Mouse (Mus musculus) thymus, postnatal 4 days (tissue): Measurements from ENCODE around the gene Jmjd8.
"Not testable (repeated sequence)": the region's sequence is repeated elsewhere in the genome, so short reads cannot be mapped to it uniquely, and the experiment has no call there.

Source experiments
- DNase-seq: peaks from one replicate; pipeline ENCODE4 v3.0.0; 2021

The Jmjd8 gene

DNA sequence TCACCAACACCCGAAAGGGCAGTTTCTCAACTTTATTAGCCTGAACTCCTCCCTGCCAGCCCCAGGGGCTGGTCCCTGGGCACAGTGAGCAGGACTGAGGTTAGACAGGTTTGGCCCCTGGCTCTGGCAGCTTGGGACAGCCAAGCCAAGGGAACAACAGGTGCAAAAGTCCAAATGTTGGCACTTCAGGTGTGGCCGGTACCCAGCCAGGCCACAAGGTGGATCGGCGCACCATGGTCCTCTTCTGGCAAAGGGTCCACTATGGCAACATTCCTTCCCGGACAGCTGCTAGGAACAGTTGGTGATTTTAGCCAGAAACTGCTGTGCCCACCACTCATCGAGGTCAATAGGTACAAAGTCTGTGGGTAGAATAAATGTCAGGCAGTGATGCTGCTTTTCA, 35.0 kb downstream of the Jmjd8 start:
- DNase-seq: no peak

GRCm38 (mm10) chr17:25864311-25864710, 35.6 kb downstream of the Jmjd8 start:
- DNase-seq: no peak

DNA sequence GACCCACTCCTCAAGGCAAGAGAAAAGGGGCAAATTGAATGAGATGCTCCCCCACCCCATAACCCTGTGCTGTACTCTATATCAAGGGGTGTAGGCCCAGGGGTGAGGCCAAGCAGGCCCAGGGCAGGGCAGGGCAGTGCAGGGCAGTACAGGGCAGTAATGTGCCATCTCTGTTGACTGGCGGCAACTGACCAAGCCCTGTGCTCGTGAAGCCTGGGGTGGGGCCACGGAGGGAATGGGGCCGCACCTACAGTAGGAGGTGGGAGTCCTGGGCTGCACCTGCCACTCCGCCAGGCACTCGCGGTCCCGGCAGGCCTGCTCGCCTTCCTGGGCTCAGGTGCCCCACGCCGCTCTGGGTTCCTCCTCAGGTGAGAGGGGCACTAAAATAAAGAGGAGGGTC, 36.6 kb downstream of the Jmjd8 start:
- DNase-seq: no peak

DNA sequence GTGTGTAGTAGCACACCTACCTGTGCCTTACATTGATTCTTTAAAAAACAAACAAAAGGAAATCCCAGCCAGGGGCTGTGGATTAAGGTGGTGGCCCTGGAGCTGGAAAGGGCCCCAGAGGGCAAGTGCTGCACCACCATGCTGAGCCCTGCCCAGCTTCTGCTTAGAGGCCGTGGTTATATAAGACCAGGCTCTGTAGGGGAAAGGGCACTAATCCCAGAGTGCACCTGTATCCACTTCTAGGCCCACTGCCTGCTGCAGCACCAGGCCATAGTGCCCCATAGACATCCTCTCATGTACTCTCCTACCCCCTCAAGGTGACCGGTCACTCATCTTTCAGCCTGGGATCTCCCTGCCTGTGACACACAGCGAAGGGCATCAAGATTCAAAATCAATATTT, 37.5 kb downstream of the Jmjd8 start:
- DNase-seq: no peak

- DNase-seq: peak; percentile 56
These were observed 38.8 kb downstream of the Jmjd8 start for GRCm38 (mm10) chr17:25867509-25867835.

GRCm38 (mm10) chr17:25867836-25868600, 39.4 kb downstream of the Jmjd8 start:
- no peak for DNase-seq

GRCm38 (mm10) chr17:25868601-25869191, 40.0 kb downstream of the Jmjd8 start, which contains the start of gene Mcrip2:
Gene Mcrip2 (minus strand): TSS chr17:25868764.
- DNase-seq: peak; percentile 78

DNA sequence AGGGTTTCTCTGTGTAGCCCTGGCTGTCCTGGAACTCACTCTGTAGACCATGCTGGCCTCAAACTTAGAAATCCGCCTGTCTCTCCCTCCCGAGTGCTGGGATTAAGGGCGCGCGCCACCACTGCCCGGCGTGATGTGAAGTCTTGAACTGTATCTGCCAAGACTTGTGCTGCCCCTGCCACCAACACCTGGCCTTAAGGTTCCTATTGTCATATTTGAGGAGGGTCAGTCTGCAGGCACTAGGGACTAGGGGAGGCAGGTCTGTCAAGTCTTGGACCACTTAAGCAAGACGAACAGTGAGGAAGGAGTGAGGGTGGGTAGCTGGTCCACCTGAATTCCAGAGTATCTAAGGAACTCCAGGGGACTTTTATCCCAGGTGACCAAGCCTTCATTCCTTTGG, 40.8 kb downstream of the Jmjd8 start:
- DNase-seq: no peak

GRCm38 (mm10) chr17:25869954-25870353, 41.3 kb downstream of the Jmjd8 start:
- no peak for DNase-seq

- not testable (repeated sequence) for DNase-seq
These were observed 42.9 kb downstream of the Jmjd8 start for GRCm38 (mm10) chr17:25871566-25871965.

DNA sequence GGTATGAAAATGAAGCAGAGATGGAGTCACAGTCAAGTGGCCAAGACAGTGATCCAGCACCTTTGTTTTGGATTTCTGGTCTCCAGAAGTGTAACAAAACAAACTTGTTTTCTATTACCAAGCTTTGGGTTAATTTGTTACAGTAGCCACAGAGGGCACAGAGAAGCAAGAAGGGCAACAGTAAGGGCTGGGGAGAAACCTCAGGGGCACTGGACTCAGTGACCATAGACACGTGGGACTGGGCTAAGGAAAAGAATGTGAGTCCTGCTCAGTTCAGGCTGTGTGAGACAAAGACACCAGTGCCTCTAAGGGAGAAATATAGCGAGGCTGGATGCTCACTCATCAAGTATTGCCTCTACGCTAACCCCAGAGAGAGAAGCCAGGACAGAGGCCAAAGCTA, 44.0 kb downstream of the Jmjd8 start:
- no peak for DNase-seq

DNA sequence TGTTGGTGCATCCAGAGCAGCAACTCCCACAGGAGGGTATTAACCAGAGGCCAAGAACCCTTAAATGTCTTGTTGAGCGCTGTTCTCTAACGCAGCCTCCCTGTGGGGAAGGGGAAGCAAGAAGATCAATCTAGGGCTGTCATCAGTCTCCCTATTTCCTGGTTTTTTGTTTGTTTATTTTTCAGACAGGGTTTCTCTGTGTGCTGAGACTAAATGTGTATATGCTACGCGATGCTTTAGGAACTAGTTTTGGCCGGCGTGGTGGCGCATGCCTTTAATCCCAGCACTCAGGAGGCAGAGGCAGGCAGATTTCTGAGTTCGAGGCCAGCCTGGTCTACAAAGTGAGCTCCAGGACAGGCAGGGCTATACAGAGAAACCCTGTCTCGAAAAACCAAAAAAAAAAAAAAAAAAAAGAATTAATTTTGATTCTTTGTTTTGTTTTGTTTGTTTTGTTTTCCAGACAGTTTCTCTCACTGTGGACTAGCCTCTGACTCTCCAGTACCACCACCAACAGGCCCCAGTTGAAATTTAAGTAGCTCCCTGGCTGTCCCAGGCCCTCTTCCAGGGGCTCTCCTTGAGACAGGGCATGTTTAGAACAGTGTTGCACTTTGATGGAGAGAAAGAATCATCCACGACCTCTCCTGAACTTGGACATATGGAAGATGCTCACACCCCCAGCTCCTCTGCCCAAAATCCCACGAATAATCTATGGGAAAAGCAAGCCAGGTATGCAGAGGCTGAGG, 44.9 kb downstream of the Jmjd8 start:
- no peak for DNase-seq

GRCm38 (mm10) chr17:25874148-25874720, 45.6 kb downstream of the Jmjd8 start:
- DNase-seq: no peak

- peak; percentile 96 for DNase-seq
These were observed 46.1 kb downstream of the Jmjd8 start, which contains the start of gene Mettl26 for GRCm38 (mm10) chr17:25874721-25875170. Gene Mettl26 (plus strand): TSS chr17:25875074.

DNA sequence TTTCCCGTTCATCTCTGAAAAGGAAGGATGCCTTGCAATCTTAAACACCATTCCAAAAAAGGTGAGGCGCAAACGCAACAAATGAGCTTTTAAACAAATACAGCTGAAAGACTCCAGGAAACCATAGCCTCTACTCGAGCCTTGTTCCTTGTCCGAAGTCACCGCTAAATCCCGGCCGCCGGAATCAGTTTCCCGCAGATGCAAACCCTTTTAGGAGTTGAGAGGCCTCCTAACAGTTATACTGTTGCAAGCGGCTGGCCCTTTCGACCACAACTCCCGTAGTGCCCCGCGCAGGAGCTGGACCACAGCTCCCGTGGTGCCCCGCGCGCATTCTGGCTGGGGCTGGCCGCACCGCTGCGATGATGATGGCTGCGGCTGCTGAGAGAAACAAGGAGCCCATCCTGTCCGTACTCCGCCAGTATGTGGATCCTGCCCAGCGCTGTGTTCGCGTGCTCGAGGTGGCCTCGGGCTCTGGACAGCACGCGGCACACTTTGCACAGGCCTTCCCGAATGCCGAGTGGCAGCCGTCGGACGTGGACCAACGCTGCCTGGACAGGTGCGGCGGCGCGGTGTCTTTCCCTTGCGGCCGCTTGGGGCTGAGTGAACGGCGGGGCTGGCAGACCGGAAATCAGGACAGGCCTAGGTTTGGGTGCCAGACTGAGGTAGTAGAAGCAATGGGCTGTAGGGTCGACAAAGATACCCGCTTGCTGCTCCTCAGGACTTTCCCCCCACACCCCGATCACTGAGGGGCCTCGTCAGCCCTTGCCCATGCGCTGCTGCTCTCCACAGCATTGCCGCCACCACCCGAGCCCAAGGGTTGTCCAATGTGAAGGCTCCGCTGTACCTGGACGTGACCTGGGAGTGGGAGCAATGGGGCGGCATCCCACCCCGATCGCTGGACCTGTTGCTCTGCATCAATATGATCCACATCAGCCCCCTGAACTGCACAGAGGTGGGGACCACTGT, 46.8 kb downstream of the Jmjd8 start:
- DNase-seq: peak; percentile 90

DNA sequence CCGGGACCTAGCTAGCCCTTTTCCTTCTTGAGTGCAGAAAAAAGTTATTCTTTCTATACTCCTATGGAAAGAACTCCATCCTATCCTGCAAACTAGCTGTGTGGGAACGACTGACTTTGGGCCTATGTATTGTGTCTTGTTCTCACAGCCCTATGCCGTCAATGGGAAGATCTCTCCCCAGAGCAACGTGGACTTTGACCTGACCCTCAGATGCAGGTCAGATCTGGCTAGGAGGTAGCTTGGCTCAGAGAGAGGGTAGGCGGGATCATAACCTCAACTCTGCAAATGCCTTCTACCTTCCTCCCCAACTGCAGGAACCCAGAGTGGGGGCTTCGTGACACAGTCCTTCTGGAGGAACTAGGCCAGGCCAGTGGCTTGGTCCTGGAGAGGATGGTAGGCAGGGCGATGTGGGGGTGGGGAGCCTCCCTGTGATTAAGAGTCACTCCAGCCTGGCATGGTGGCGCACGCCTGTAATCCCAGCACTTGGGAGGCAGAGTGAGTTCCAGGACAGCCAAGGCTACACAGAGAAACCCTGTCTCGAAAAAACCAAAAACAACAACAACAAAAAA, 47.8 kb downstream of the Jmjd8 start:
- no peak for DNase-seq

DNA sequence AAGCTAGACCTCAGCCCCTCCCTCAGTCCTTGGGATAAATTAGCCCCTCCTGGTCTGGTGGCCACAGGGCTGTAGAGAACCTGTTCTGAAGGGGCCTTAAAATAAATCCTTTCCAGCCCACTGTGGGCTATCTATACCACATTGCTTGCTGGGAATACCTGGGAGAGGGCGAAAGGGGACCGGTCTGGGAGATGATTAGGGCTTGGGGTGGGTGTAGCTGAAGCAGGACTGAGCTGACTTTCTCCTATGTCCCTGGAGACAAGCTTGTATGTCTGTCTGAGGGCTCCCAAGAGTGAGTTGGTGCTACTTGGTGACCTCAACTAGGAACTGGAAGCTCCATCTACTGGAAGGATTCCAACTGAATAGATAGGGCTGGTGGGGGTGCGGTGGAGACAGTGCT, 48.4 kb downstream of the Jmjd8 start:
- no peak for DNase-seq

DNA sequence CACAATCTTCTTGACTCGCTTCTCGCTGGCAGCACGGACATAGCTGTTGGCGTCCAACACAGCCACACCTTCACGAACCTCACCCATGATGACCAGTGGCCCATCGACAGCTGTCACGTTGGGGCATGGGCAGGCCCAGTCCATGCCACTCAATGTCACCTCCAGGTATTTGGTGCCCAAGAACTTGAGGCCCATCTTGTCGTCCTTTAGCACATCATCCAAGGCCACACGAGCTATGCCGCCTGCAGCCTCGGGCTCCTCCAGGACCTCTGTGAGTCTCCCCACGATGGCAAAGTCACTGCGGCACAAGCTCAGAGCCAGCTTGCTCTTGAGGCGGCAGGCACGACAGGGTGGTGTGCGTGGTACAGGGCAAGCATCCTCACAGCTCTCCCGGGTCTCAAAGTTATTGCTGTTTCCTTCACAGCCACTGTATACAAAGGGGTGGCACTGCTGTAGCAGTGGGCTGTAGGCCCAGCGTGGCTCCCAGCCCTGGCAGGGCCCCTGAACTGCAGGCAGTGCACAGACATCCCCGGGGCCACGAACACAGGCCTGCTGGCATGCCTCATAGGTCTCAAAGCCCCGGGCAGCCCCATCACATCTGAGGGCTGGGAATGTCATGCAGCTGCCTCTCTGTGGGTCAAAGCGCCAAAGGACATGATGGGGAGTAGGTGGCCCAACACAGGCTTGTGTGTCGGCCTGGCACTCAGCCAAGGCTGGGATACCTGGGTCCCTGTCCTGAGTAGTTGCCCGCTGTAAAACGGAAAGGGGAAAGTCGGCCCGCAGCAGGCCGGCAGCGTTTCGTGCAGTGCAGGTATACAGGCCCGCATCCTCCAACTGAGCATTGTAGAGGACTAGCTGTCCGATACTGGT, 49.3 kb downstream of the Jmjd8 start:
- no peak for DNase-seq

DNA sequence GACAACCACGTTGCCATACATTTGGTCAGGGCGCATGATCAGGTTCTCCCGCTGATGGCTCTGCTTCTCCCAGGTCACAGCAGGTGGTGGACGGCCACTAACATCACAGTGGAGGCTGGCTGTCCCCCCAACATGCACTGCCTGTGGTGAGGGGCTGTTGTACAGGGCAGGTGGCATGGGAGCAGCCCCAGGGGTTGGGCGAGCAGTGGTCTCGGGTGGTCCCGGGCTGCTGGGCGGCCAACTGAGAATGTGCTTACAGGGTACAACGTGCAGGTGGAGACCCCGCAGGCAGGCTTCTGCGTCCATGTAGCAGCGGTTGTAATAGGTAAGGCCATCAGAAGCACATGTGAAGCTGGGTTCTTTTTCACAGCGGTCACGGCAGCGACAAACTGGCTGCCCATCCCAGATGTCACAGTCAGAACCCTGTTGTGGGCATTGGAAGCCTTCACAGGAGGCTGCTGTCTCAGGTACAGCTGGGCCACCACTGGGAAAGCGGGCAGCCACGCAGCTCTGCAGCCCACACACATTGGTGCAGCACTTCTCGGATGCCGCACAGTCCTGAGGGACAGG, 50.0 kb downstream of the Jmjd8 start:
- DNase-seq: no peak

- peak; percentile 63 for DNase-seq
These were observed 50.6 kb downstream of the Jmjd8 start for GRCm38 (mm10) chr17:25879261-25879660.

GRCm38 (mm10) chr17:25879750-25880149, 51.1 kb downstream of the Jmjd8 start:
- DNase-seq: no peak
